8 mouse cellular contexts compared by ENCODE assay signal in genomic region chr10:80330084-80330483, GRCm38 (mm10). TPM values are rescaled to one million over a fixed set of nuclear protein-coding genes. Genes with fewer than 3 reads are reported as not detected.
DNase-seq lines count a peak whose midpoint lies in the region; ATAC-seq and TF ChIP-seq lines count a peak whose summit lies in the region.

No protein-coding gene starts in this region.

- H3K27ac ChIP-seq in kidney, adult 2 months (ENCODE audit: insufficient read depth, low read depth, low read length): no peak overlapping the region
- H3K27ac ChIP-seq in bone marrow macrophage, adult 2 months (ENCODE audit: insufficient read depth, low read depth, low read length): no peak overlapping the region
- 0 out of 2 replicates have a peak overlapping the region, but pooled peaks have one; percentile 2 for H3K27ac ChIP-seq in hindbrain, embryonic 12.5 days
- H3K27ac ChIP-seq in midbrain, embryonic 13.5 days: no peak overlapping the region

- peak overlapping the region; percentile 88 for H3K4me2 ChIP-seq in hindbrain, embryonic 12.5 days (replicated peaks)
- peak overlapping the region; percentile 72 for H3K4me2 ChIP-seq in midbrain, embryonic 13.5 days (replicated peaks)

- no peak for TF ChIP-seq POLR2A in kidney, adult 2 months (IDR thresholded peaks at IDR 0.05; ENCODE audit: low read depth, low read length)
- no peak for TF ChIP-seq POLR2A in bone marrow macrophage, adult 2 months (IDR thresholded peaks at IDR 0.05; ENCODE audit: borderline replicate concordance, low read depth, low read length)

- peaks cover 5% of the 10 kb centered on the region; the same call in 1 of the 2 replicates for H3K4me1 ChIP-seq in kidney, adult 2 months (ENCODE audit: control insufficient read depth, insufficient read depth, low read length)
- peaks cover 5% of the 10 kb centered on the region; the same call in 1 of the 2 replicates for H3K4me1 ChIP-seq in bone marrow macrophage, adult 2 months (ENCODE audit: control insufficient read depth, insufficient read depth, low read length)
- peaks cover 15% of the 10 kb centered on the region for H3K4me1 ChIP-seq in hindbrain, embryonic 12.5 days
- H3K4me1 ChIP-seq in midbrain, embryonic 13.5 days (replicated peaks): peaks cover 15% of the 10 kb centered on the region

- DNase-seq in kidney, adult 2 months: no peak
- DNase-seq in kidney, adult 8-10 months: no peak
- DNase-seq in yolk sac, embryonic 10.5 days (ENCODE audit: low spot score): no peak
- no peak for DNase-seq in B cell, adult 2 months
- no peak for DNase-seq in kidney, adult 11 months

- WGBS in kidney, adult 2 months: 2% methylated on average over 40 of the region's 41 CpGs
- WGBS in hindbrain, embryonic 12.5 days: 1% methylated on average over 40 of the region's 41 CpGs
- 1% methylated on average over 41 of the region's 41 CpGs for WGBS in midbrain, embryonic 13.5 days

- no peaks in the 10 kb centered on the region for H3K36me3 ChIP-seq in kidney, adult 2 months (ENCODE audit: control insufficient read depth, insufficient read depth, low read length)
- no peaks in the 10 kb centered on the region for H3K36me3 ChIP-seq in hindbrain, embryonic 12.5 days
- H3K36me3 ChIP-seq in midbrain, embryonic 13.5 days: no peaks in the 10 kb centered on the region

- H3K4me3 ChIP-seq in kidney, adult 2 months (ENCODE audit: insufficient read depth, low read depth, low read length): peak overlapping the region; percentile 46
- H3K4me3 ChIP-seq in bone marrow macrophage, adult 2 months (ENCODE audit: insufficient read depth, low read length): peak overlapping the region; percentile 60
- peak overlapping the region; percentile 46 for H3K4me3 ChIP-seq in hindbrain, embryonic 12.5 days
- peak overlapping the region; percentile 45 for H3K4me3 ChIP-seq in midbrain, embryonic 13.5 days (replicated peaks)

- H3K27me3 ChIP-seq in kidney, adult 2 months (replicated peaks; ENCODE audit: control insufficient read depth, insufficient read depth, low read length): no peaks in the 10 kb centered on the region
- H3K27me3 ChIP-seq in hindbrain, embryonic 12.5 days: peaks cover 38% of the 10 kb centered on the region
- peaks cover 21% of the 10 kb centered on the region; the same call in 1 of the 2 replicates for H3K27me3 ChIP-seq in midbrain, embryonic 13.5 days

- H3K9ac ChIP-seq in hindbrain, embryonic 12.5 days: peak overlapping the region; percentile 59
- H3K9ac ChIP-seq in midbrain, embryonic 13.5 days (replicated peaks): peak overlapping the region; percentile 59

- H3K9me3 ChIP-seq in hindbrain, embryonic 12.5 days (replicated peaks): no peaks in the 10 kb centered on the region
- no peaks in the 10 kb centered on the region for H3K9me3 ChIP-seq in midbrain, embryonic 13.5 days

- no peak for TF ChIP-seq CTCF in kidney, adult 2 months (conservative IDR thresholded peaks at IDR 0.05; ENCODE audit: insufficient read depth, insufficient read length, low read depth, low read length)
- no peak for TF ChIP-seq CTCF in bone marrow macrophage, adult 2 months (IDR thresholded peaks at IDR 0.05; ENCODE audit: low read depth, low read length)

- ATAC-seq in hindbrain, embryonic 12.5 days (ENCODE audit: low FRiP score): peak; percentile 26; the same call in 1 of the 2 replicates
- no peak; the same call in 1 of the 2 replicates for ATAC-seq in midbrain, embryonic 13.5 days

RNA-seq across cellular contexts. Expression of gene Reep6, which starts 0.3 kb away (rescaled TPM):
- polyA plus RNA-seq in kidney, adult 2 months (2012; rRNA removed): 24.7 and 25.1 TPM in 2 replicates
- 1.5 TPM in 1 of 2 replicates, not detected in the other for polyA plus RNA-seq in bone marrow macrophage, adult 2 months (2012; ENCODE audit: insufficient read depth, insufficient read length, missing spikeins)
- 3.2 and 4.1 TPM in 2 replicates for polyA plus RNA-seq in hindbrain, embryonic 12.5 days (2016; fragmentation: Nextera tagmentation; extraction: Ambion mirVana)
- polyA plus RNA-seq in midbrain, embryonic 13.5 days (2015; fragmentation: Nextera tagmentation; extraction: Ambion mirVana): 3.0 and 3.1 TPM in 2 replicates

RNA-seq across cellular contexts. Expression of gene Pcsk4, which starts 0.8 kb away (rescaled TPM):
- polyA plus RNA-seq in kidney, adult 2 months (2012; rRNA removed): 9.1 and 12.2 TPM in 2 replicates
- 2.2 and 2.5 TPM in 2 replicates for polyA plus RNA-seq in bone marrow macrophage, adult 2 months (2012; ENCODE audit: insufficient read depth, insufficient read length, missing spikeins)
- polyA plus RNA-seq in hindbrain, embryonic 12.5 days (2016; fragmentation: Nextera tagmentation; extraction: Ambion mirVana): 2.2 and 2.8 TPM in 2 replicates
- polyA plus RNA-seq in midbrain, embryonic 13.5 days (2015; fragmentation: Nextera tagmentation; extraction: Ambion mirVana): 1.9 and 2.1 TPM in 2 replicates

RNA-seq across cellular contexts. Expression of gene 2310011J03Rik, which starts 9.7 kb away (rescaled TPM):
- 47.8 and 52.5 TPM in 2 replicates for polyA plus RNA-seq in kidney, adult 2 months (2012; rRNA removed)
- 38.8 and 39.3 TPM in 2 replicates for polyA plus RNA-seq in bone marrow macrophage, adult 2 months (2012; ENCODE audit: insufficient read depth, insufficient read length, missing spikeins)
- polyA plus RNA-seq in hindbrain, embryonic 12.5 days (2016; fragmentation: Nextera tagmentation; extraction: Ambion mirVana): 38.4 and 39.7 TPM in 2 replicates
- polyA plus RNA-seq in midbrain, embryonic 13.5 days (2015; fragmentation: Nextera tagmentation; extraction: Ambion mirVana): 27.8 and 33.4 TPM in 2 replicates

RNA-seq across cellular contexts. Expression of gene Adamtsl5, which starts 18.1 kb away (rescaled TPM):
- polyA plus RNA-seq in kidney, adult 2 months (2012; rRNA removed): 5.5 and 7.4 TPM in 2 replicates
- polyA plus RNA-seq in bone marrow macrophage, adult 2 months (2012; ENCODE audit: insufficient read depth, insufficient read length, missing spikeins): 7.6 and 8.8 TPM in 2 replicates
- 0.38 and 0.77 TPM in 2 replicates for polyA plus RNA-seq in hindbrain, embryonic 12.5 days (2016; fragmentation: Nextera tagmentation; extraction: Ambion mirVana)
- 0.39 and 0.61 TPM in 2 replicates for polyA plus RNA-seq in midbrain, embryonic 13.5 days (2015; fragmentation: Nextera tagmentation; extraction: Ambion mirVana)

RNA-seq across cellular contexts. Expression of gene Plk5, which starts 26.2 kb away (rescaled TPM):
- 1.8 and 2.0 TPM in 2 replicates for polyA plus RNA-seq in kidney, adult 2 months (2012; rRNA removed)
- polyA plus RNA-seq in bone marrow macrophage, adult 2 months (2012; ENCODE audit: insufficient read depth, insufficient read length, missing spikeins): not detected in 2 replicates
- 0.35 and 0.50 TPM in 2 replicates for polyA plus RNA-seq in hindbrain, embryonic 12.5 days (2016; fragmentation: Nextera tagmentation; extraction: Ambion mirVana)
- polyA plus RNA-seq in midbrain, embryonic 13.5 days (2015; fragmentation: Nextera tagmentation; extraction: Ambion mirVana): 0.96 and 1.3 TPM in 2 replicates
